Mouse (Mus musculus) large intestine, adult 2 months (tissue): ENCODE data around the gene 7530416G11Rik. TPM values are rescaled to one million over a fixed set of nuclear protein-coding genes. Genes with fewer than 3 reads are reported as not detected.

Experiments used
- DNase-seq: peaks from one replicate; pipeline ENCODE4 v3.0.0-alpha.2; 2012; ENCODE audit warnings: low read depth, low spot score
- WGBS: fragments of 180-500 bp; shearing (Covaris S2); methylation state at CpG from one replicate; pipeline ENCODE4 v1.1.7; 2018; 5-methylcytosine and 5-hydroxymethylcytosine counted together
- polyA plus RNA-seq: library from polyadenylated mRNA; depleted of rRNA; stranded (reverse); fragments of >200 nt; gene quantifications from 2 replicates; pipeline ENCODE4 v1.2.3, GENCODE M21; 2012

7530416G11Rik gene
- polyA plus RNA-seq, 1 experiment: not detected

DNA sequence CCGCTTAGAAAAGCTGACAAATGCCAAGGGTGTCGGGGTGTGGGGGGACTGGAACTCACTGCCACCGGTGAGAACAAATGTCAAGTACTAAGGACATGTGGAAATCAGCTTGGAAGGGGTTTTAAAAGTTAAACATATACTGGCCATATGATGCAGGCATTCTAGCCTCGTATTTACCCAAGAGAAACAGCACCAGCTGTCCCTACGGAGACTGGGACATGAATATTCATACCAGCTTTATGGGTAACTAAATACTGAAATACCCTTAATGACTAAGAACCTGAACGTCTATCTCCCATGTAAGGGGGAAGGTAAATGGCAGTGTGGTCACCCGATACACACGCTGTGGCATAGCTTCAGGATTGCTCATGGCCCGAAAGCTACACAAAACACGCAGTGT, 14.1 kb downstream of the 7530416G11Rik start:
- 72% methylated on average over 10 of the region's 10 CpGs for WGBS
- no peak for DNase-seq

DNA sequence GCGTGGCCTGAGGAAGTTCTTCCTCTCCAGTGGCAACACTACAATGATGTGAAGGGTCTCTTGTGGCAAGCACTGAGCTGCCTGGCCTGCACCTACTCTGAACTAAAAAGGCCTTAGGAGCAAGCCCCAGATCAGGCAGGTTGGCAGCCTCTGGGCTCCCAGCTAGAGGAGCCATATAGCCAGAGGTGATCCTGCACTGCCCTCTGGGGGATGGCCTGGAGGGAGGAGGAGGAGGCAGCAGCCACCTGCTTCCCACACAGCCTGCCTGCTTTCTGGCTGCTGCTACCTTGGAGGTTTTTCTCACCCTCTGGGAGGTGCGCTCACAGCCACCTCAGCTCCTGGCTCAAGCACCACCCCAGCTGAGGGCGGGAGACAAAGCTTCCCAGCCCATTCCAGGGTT, 22.4 kb downstream of the 7530416G11Rik start:
- DNase-seq: no peak
- 39% methylated on average over 3 of the region's 3 CpGs for WGBS

GRCm38 (mm10) chr15:85479919-85480318, 23.1 kb downstream of the 7530416G11Rik start:
- WGBS: 35% methylated on average over 5 of the region's 5 CpGs
- DNase-seq: no peak

DNA sequence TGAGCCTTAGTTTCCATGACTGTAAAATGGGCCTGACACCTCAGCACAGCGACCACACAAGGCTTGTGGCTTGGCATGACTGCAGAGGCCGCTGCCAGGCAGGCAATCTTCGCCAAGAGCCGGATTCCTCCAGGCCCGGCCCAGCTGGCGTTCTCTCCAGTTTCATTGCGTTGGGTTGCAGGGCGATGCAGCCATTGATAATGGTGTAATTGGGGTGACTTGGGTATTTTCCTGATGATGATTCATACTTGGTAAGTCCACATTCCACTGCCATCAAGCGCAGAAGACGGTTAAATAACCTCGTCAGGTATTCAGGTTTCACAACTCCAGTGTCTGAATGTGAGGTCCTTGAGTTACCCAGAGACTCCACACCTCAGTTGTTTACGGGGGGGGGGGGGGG, 23.7 kb downstream of the 7530416G11Rik start:
- 73% methylated on average over 12 of the region's 12 CpGs for WGBS
- DNase-seq: no peak

DNA sequence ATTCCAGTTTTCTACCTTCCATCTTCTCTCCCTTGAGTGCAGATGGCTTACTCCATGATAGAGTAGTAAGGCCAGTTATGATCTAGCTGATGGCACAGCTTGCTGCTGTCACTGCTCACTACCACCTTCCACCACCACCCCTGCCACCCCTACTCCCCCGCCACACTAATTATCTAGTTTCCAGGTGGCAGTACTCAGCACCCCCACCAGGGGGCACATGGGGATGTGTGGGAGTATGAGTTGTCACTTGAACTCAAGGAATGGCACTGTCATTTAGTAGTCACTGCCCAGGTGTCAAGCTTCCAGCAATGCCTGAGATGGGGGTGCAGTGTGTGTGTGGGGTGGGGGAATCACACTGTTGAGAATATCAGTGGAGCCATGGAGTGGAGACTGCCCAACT, 25.4 kb downstream of the 7530416G11Rik start:
- no peak for DNase-seq
- 9% methylated on average over 1 of the region's 1 CpGs for WGBS

GRCm38 (mm10) chr15:85474697-85475096, 28.3 kb downstream of the 7530416G11Rik start:
- no peak for DNase-seq

GRCm38 (mm10) chr15:85469401-85469800, 33.6 kb downstream of the 7530416G11Rik start:
- no peak for DNase-seq
- 63% methylated on average over 6 of the region's 6 CpGs for WGBS

More at GRCm38 (mm10) chr15:85474697-85475096, 28.3 kb downstream of the 7530416G11Rik start:
- WGBS: 52% methylated on average over 3 of the region's 3 CpGs

DNA sequence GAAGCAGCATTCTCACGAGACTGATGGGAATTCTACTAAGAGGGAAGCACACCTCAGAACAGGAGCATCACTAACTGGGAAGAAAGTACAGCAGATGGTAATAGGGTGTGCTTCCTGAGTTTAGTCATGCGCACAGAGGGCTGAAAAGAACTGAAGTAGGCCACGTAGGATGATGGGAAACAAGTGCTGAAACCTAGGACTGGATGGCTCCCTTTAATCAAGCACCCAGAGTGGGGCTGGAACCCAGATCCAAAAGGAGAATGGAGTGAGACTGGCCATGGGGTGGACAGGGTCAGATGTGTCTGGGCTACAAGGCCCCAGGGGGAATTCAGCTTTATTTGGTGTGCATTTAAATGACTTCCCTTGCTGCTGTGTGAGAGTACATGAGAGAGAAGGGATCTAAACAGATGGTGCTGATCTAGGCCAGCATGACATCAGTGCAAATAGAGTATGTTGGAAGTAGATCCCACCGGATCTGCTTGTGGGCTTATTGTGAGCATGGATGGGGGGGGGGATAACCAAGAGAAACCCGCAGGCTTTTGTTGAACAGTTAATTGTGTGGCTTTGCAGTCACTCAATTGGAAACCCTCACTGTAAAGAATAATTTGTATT, 36.5 kb downstream of the 7530416G11Rik start:
- WGBS: 90% methylated on average over 5 of the region's 5 CpGs
- DNase-seq: no peak

DNA sequence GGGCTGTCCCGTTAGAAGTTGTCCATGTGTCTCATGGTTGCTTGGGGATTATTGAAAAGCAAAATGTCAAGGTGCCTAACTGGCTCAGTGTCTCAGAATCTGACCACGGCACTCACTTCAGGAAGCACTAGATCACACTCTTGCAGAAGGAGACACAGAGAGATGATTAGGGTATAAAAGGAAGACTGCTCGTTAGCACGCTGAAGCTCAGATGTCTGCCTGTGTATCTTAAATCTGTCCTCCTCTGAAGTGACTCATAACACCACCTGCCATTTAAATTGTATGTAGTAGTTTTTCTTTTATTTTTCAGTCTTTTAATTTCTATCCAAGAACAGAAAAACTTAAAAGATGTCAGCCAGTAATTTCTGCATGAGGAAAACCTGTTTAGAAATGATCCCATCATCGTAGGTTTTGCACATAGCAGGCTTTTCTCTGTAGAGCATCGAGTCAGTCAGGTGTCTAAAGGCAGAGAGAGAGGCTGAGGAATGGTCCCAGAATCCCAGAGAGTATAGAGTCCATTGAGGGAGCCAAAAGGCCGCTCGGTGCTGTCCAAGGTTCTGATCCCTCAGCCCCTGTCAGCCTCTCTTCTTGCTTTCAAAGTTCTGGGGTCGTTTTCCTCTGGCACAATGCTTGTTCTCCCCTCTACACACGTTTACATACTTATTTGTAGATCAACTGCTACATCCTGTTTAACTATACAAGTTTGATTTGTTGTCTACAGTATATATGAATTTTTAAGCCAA, 38.0 kb downstream of the 7530416G11Rik start:
- WGBS: 69% methylated on average over 10 of the region's 10 CpGs
- DNase-seq: no peak

GRCm38 (mm10) chr15:85464190-85464589, 38.8 kb downstream of the 7530416G11Rik start:
- WGBS: 40% methylated on average over 5 of the region's 5 CpGs
- DNase-seq: no peak

DNA sequence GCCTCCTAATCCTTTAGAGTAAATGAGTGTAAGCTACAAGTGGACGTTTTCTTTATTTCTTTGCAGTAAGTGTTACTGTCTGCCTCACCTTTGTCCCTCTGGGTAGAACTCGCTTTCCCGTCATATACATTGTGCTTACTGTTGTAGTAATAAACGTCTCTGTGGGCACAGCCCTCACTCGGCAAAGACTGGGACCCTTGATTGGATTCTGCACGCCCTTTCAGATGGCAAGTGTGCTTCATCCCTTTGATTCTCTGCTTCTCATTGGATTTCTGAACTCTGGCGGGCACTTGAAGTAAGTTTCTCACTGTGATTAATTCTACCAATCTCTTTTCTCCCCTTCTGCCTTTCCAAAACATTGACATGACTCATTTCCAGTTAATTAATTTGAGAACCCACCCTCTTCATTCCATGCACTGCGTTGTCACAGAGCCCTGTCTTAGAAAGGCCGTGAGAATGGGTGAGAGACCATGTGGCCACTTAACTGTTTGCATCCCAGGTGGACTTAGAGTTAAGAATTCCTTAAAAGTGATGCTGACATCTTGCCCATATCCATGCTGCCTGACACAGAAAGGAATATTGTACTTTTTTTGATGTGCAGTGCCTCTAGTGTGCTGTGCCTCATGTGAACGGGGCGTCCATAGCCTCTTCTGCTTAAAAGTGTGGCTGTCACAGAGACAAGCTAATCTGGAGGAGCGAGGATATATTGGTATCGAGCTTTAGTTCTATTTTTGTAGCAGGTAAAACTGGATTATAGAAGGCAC, 39.8 kb downstream of the 7530416G11Rik start:
- 83% methylated on average over 13 of the region's 13 CpGs for WGBS

DNA sequence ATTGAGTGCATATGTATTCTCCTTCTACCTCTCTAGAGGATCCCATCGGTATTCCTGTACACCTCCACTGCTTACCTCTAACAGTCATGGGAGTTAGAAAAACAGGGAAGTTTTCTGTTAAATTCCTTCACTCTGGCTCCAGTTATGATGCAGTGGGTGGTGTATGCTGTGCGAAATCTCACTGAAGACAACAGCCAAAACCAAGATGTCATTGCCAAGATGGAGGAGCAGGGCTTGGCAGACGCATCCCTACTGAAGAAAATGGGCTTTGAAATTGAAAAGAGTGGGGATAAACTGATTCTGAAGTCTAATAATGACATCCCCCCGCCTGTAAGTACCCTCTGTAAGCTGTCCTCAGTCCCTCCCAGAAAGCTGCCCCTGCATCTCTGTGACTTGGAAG, 40.9 kb downstream of the 7530416G11Rik start:
- 85% methylated on average over 4 of the region's 4 CpGs for WGBS
- no peak for DNase-seq

More for the DNA sequence above, 39.8 kb downstream of the 7530416G11Rik start:
- DNase-seq: no peak

GRCm38 (mm10) chr15:85461541-85461940, 41.5 kb downstream of the 7530416G11Rik start:
- WGBS: 89% methylated on average over 4 of the region's 4 CpGs
- DNase-seq: no peak

DNA sequence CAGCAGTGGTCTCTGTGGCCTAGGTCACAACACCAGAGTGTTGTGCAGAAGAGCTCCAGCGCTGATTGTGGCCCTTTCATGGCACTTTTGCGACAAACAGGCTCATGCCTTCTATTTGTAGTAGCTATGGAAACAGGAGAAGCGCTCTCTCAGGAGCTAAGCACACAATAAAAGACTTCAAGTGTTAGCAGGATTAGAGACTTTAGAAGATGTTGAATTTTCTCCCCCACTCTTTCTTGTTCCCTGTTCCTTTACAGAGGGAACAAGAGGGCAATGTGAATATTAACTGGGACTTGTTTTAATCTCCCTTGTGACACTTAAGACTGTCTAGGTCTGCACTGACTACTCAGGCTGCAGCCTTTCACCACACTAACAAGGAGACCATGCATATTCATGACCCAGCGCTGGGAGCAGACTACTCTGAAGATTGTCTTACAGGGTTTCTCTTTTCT, 44.4 kb downstream of the 7530416G11Rik start:
- no peak for DNase-seq
- 67% methylated on average over 4 of the region's 4 CpGs for WGBS

GRCm38 (mm10) chr15:85457838-85458237, 45.2 kb downstream of the 7530416G11Rik start:
- 86% methylated on average over 8 of the region's 8 CpGs for WGBS

GRCm38 (mm10) chr15:85456891-85457290, 46.1 kb downstream of the 7530416G11Rik start:
- no peak for DNase-seq
- WGBS: 61% methylated on average over 8 of the region's 8 CpGs

More at GRCm38 (mm10) chr15:85457838-85458237, 45.2 kb downstream of the 7530416G11Rik start:
- DNase-seq: no peak

GRCm38 (mm10) chr15:85446652-85447051, 56.4 kb downstream of the 7530416G11Rik start:
- DNase-seq: no peak
- 63% methylated on average over 3 of the region's 3 CpGs for WGBS
